Mouse (Mus musculus) cerebellum, adult 11-12 months (tissue): Measurements from ENCODE around the gene Wwp2.
A peak's percentile ranks its signal among the peaks of the same experiment; 100 is the strongest.

Source experiments
- DNase-seq: peaks from one replicate; pipeline ENCODE4 v3.0.0; 2022

Gene Wwp2

DNA sequence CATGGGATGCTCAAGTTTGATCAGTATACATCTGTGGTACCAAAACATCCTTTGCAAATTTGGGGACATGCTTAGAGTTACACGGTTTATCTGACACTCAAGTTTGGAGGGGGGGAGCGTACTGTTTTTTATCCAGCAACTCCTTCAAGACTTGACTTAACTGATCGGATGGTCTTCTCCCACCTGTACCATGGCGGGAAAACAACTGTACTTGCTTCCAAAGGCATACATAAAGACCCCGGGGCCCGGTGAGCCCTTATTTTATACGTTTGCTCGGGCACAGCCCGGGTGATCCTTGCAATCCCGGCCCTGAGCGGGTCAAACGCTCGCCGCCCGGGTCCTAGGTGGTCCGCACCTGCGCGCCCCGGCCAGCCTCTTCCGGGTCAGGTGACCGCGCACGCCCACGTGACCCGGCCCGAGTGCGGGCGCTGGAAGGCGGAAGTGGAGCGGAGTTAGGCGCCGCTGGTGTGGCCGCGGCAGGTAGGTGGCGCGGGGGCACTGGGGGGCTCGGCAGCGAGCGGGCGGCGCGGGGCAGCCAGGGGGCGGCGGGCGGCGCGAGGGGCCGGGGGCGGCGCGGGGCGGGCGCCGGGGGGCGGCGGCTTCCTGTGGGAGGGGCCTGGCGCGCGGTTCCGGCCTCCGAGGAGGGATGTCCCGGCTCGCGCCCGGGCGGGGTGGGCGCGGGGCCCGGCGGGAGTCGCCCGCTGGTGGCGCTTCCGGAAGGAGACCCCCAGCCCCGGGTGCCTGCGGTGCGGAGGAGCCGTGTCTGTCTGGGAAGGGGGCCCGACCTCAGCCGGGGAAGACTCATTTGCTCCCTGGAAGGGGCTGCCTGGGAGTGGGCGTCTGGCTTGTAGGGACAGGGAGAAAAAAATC, at the start of gene Wwp2:
Gene Wwp2, plus strand, starts transcription at position 404 of the 870 bp plus-strand sequence.
- peak; percentile 77 for DNase-seq

DNA sequence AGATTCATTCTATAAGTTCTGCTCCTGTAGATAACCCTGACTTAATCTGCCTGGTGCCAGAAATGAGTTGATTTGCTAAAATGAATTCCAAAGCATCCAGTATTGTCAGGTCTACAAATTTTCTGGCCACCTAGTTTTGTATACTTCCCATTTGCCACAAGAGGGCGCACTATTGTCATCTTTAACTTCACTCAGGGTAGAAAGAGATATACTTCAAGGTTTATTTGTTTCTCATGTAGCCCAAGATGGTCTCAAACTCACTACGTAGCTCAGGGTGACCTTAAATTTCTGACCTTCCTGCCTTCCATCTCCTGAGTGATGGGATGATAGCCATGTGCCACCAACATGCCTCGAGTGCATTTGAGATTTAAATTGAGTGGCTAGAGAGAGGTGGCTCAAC, 49.5 kb upstream of the Wwp2 start:
- no peak for DNase-seq

DNA sequence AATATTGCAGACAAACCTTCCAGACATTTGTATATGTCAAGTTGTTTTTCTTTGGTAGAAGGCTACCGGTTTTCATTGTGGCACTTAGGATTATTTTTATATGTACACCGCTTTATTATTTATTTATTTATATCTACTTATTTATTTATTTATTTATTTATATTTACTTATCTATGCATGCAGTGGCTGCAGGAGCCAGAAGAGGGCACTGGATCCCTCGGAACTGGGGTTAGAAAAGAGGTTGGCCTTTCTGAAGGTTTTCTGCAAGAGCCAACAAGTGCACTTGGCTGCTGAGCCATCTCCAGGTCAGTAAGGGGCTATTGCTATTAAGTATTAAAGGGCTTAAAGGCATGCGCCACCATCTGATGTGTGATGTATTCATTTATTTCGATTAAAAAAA, 48.3 kb upstream of the Wwp2 start:
- no peak for DNase-seq

DNA sequence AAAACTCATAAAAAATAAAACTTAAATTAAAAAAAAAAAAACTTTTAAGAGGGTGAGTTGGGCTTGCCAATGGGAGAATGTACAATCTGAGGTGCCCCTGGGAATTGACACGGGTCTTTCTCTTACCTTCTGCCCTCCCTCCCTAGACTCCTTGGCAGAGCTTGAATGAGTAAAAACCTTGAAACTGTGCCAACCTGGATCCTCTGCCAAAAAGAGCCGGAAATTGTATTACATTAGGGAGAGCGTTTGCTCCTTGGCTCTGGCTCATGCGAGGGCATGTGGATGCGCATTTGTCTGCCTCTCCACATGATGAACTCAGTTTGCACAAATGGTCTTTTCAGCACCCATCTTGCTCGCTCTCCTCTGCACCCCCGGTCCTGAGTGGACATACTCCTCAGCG, 46.6 kb upstream of the Wwp2 start:
- DNase-seq, result peak; percentile 50

DNA sequence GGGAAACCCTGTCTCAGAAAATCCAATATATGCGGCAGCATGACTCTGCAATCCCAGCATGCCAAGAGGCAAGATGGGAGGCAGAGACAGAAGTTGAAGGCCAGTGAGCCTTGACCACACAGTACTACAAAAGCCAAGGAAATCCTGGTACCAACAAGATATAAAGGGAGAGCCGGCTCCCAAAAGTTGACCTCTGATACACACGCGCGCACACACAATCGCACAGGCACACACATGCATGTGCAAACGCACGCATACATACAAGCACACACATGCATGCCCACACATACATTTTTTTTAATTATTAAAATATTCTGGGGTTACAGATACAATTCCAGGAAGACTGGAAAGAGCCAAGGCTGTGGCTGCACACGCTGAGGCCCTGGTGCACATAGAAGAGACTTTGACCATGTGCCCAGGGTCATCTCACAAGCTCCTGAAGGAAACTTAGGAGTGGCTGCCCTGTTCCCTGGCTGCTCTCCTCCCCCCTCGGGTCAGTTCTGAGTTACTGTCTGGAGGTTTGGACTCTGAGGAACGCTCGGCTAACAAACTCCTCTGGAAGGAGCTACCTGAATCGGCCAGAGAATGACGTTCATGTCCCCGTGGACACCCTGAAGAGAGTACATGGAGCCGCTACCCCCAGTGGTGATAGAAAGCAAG, 45.6 kb upstream of the Wwp2 start:
- DNase-seq, result no peak

DNA sequence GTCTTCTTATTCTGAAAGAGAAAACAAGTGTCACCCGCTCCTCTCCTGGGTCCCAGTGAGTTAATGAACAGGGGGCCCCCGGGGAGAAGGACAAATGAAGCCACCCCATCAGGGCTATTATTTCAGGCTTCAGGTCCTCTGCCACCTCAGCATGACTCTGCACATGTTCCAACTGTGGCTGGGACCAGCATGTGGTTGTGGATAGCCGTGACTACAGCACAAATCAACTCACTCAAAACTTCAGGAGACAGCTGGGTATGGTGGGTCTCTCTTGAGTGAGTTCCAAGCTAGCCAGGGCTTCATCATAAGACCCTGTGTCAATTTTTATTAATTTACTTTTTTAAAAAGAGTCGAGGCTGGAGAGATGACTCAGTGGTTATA, 45.0 kb upstream of the Wwp2 start:
- DNase-seq, result no peak

DNA sequence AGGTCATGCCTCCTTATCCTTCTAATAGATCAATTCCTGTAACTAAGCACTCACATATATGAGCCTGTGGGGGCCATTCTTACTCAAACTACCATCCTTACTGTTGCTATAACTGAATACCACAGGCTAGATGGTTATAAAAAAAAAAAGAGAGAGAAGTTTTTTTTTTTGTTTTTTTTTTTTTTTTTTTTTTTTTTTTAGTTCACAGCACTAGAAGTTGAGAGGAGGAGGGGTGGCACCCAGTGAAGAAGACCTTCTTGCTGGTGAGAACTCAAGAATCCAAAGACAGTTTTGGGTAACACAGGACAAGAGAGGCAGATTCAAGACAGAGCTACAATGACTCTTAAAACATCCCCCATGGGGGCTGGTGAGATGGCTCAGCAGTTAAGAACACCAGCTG, 40.8 kb upstream of the Wwp2 start:
- DNase-seq, result no peak

DNA sequence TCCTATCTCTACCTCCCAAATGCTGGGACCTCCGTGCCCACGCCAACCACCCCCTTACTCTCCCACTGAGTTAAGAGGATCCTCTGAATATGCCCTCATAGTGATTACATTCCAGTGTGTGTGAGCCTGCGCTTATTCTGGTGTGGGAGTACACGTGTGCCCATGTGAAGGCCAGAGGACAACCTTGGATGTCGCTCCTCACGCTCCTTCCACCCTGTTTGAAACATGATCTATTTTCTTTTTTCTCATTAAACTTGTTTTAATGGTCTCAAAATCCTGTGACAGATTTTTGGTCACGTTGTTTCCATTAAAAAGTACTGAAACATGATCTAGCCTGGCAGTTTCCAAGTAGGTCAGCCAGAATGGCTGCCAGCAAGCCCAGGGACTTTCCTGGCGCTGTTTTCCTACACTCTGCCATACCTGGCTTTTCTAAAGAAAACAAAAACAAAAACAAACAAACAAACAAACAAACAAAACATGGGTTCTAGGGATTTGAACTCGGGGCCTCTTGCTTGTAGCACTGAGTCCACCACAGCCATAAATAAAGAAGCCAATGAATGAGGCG, 40.0 kb upstream of the Wwp2 start:
- DNase-seq, result no peak

DNA sequence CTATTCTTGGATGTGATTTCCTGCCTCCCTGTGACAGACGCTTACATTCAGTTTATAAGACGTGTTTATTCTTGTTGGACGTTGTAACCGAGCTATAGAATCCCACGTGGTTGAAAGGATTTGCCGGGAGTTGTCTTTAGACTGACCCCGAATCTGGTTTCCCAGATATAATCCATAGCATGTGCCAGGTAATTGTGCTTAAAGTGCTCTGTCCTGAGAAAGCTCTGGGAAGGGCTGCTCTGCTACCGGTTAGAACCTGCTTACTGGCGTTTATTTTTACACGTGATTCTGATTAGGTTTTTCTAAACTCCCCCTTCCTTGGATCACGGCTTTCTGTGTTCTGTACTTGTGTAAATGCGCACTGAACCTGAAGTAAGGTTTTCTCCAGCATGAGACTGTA, 38.5 kb upstream of the Wwp2 start:
- no peak for DNase-seq

DNA sequence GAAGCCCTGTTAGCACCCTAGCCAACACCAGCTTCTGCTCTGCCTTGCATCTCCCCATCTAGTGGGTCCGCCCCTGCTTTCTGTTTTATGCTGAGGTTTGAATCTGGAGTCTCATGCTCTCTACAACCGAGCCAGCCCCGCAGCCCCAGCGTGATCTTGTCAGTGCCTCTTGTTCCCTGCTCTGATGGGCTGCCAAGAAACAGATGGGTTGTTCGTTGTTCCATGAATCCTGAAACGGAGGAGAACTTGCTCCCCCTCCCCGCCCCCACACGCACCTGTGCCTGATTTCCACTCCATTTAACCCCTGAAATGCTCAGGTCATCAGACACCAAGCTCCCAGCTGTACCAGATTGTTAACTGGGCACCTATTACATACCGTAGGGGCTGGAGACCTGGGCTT, 36.7 kb upstream of the Wwp2 start:
- DNase-seq, result peak; percentile 82

DNA sequence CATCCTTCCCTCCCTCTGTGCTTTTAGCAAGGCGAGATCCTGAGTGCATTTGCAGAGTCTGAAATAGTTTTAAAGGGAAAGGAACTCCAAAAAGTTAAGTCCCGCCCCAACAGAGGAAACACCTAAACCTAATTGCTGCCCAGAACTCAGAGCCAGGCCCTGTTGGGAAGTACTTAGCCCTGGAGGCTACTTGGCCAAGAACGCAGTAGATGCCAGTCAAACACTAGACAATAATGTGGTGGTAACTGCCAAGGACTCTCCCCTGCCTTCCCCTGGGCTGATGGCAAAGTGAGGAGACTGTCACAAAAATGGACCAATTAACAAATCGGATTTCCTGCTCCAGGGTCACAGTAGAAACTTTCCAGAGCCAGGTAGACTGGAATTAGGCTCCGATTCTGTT, 34.3 kb upstream of the Wwp2 start:
- DNase-seq, result no peak

DNA sequence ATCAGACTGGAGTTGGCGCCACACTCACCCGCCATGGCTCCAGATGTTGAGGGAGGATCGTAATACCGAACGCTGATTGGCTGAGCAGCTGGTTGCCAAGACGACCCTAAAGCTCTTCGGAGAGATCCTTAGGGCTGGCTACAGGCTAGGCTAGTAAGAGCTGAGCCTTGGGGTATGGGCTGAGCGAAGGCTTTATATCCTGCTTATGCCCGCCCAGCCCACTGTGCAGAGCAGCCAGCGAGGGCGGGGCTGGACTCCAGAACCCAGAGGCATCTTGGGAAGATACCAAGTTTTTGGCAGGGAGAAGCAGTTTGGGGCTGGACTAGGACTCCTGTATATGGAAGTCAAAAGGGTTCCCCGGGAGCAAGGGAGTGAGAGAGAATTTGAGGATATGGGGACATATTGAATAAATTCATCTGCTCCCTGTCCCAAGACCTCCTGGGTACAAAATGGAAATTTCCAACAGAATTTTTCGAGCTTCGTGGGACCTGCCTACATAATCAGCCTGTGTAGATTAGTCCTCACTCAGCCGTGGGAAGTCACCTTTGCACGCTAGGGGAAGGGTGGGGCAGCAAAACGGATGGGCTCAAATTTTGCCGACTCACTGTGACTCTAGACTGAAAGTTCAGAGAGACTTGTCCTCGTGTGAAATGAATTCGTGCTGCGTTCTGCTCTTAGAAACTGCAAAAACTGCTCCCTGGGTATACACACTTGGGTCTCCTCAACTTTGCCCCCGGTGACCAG, 33.0 kb upstream of the Wwp2 start, which contains the start of gene Nqo1:
Gene Nqo1, minus strand, starts transcription at position 169 of the 744 bp plus-strand sequence.
- DNase-seq, result peak; percentile 67

DNA sequence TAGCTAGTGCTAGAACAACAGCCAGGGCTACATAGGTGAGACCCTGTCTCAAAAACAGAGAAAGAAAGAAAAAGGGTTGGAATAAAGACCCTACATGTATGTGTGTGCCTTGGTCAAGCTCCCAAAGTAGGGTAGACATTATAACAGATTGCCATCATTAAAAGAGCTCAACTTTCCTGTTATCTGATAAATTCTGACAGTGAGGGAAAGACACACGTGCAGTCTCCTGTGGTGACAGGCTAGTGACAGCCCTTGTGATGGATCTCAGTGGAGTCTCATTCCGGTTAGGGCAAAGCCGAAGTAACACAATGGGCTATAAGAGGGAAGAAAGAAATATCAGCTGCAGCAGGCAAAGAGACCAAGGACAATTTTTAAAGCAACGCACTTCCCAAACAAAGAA, 32.1 kb upstream of the Wwp2 start:
- no peak for DNase-seq

DNA sequence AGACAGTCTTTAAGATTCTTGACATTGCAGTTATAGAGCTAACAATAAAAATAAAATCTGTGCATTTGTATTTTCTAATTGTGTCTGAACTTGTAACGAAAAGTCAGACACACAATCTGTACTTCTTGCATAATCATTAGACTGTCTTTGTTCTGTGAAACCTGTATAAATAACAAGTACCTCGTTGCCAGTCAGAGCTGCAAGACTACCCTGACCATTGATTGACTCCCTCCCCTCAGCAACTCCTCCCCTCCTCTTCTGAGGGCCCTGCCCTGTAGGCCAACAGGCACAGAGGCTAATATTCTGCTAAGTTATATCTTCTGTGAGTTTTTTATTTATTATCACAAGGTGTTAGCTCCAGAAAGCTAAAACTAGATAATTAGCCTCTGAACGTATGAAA, 30.2 kb upstream of the Wwp2 start:
- DNase-seq, result no peak

DNA sequence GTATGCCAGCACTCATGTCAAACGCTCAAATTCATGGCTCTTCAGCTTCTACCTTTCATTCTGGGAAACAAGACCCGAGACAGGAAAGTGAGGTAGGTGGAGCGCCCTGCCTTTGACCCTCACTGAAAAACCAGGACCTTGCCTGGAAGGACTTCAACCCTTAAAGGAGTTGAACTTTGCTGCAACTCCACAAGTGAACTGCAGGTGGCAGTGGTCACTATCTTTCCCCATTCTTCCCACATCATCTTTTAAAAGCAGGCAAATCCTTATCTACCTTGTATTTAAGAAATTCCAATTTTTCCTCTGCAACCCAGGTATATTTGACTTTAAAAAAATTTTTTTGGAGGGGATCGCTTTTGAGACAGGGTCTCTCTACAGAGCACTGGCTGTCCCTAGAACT, 24.8 kb upstream of the Wwp2 start:
- DNase-seq, result no peak

DNA sequence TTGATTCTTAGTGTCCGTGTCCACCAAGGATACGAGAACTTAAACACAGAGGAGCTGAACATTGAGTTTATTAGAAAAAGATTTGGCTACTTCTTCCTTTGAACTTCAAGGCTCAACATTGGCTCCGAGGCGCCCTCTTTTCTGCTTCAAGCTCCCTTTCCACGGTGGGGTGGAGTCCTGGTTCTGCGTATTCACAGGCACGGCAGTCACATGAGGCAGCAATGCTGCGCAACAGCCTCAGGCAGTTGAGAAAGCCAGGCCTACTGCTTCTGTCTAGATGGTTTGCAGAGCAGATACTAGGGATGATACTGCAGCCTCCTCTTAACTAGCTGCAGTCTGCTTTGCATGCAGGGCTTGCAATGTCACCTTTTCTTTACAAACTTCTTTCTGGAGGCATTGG, 23.6 kb upstream of the Wwp2 start:
- DNase-seq, result no peak

DNA sequence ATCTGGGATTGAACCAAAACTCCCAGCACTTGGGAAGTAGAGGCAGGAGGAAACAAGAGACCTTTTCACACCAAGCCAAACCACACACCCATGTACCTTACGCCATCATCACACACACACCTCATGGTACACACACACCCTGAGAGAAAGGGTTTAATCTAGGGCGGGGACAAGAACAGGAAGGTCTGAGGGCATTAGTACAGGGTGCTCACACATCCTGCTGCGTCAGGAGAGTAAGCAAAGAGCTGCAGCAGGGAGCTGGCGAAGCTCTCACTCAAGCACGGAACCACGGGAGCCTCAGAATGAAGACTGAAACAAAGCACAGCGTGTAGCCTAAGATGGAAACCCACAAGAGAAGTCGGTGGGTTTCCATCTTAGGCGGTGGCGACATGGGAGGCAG, 22.3 kb upstream of the Wwp2 start:
- DNase-seq, result no peak

DNA sequence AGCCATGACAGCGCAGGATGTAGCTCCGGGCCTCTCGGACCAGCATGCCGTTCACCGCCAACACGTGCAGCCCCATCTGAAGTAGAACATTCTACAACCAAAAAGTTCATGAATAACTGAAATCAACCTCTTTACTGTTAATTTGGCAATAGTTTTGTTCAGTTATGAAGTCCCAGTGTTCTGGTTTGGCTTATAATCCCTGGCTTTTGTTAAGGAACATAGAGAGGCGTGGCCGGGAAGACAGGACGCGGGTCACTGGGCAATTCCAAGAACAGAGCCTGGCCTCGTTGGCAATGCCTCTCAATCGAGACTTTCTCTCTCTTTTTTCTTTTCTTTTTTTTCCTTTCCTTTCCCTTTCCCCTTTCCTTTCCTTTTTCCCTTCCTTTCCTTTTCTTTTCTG, 19.2 kb upstream of the Wwp2 start:
- no peak for DNase-seq

DNA sequence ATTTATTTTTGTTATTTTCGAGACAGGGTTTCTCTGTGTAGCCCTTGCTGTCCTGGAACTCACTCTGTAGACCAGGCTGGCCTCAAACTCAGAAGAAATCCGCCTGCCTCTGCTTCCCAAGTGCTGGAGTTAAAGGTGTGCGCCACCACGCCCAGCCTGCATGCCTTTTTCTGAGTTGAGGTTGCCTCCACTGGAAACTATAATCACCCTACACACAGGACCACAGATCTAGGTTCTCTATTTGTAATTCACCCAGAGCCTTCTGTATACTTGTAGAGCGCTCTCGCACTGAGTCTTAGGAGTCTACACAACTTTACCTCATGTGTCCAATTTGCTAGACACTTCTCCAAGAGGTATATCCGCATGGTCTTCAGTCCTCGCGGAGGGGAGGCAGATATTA, 12.0 kb upstream of the Wwp2 start:
- no peak for DNase-seq

DNA sequence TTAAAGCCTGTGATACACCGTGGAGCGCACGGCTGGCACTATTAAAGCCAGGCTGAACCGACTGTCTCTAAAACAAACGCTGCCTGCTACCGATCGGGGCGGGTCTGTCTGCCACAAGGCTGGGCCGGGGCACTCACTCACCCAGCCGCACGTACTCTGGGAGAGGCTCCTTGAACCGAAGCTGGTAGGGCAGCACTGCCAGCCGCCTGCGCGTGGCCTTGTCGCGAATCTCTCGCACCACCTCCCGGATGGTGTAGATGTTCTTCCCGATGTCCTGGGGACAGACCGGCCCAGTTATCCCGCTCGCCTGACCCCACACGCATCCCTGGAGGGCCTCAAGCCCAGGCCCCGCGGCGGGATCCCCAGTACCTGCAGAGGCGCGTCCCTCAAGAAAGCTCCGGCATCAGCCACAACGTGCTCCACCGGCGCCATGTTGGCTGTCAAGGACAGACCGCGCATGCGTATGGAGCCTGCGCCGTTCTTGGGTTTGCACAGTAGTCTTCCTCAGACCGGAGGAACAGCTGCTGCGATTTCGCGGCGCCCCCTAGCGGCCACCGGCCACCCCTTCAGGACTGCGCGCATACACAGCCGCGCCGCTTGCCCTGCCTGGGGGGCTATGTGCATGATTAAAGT, 11.5 kb upstream of the Wwp2 start, which contains the start of gene Nob1:
Gene Nob1, minus strand, starts transcription at position 455 of the 633 bp plus-strand sequence.
- peak; percentile 96 for DNase-seq

DNA sequence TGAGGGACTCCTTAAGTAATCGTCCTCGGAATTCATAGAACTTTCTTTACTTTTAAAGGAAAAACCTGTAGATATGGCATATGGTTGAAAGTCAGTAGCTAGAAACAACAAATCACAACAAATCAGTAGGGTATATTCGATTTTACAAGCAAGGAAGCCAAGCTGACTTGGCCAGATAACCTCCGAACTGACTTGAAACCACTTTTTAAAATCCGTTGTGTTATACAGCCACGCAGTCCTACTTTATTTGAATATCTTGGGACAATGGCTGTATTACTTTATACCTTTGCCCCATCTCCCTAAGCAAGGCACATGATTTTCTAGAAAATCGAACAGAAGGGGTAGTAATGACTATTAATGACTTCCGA, 11.0 kb upstream of the Wwp2 start:
- DNase-seq, result no peak

DNA sequence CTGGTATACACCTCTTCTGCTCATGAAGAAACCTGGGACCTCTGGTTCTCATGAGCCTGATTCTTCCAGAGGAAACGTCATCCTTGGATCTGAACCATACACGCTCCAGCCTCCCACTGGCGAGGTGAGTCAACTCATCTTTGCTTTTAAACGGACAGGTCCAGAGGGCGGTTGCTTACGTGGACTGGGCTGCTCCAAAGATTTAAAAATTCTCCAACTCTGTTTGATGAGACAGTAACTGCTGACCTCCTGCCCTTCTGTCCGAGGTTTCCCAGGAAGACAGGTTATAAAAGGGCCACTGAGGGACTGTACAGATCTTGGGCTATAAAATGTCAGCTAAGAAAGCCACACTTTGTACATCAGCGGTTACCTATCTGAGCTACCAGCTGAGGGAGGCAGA, 5.3 kb upstream of the Wwp2 start:
- no peak for DNase-seq

DNA sequence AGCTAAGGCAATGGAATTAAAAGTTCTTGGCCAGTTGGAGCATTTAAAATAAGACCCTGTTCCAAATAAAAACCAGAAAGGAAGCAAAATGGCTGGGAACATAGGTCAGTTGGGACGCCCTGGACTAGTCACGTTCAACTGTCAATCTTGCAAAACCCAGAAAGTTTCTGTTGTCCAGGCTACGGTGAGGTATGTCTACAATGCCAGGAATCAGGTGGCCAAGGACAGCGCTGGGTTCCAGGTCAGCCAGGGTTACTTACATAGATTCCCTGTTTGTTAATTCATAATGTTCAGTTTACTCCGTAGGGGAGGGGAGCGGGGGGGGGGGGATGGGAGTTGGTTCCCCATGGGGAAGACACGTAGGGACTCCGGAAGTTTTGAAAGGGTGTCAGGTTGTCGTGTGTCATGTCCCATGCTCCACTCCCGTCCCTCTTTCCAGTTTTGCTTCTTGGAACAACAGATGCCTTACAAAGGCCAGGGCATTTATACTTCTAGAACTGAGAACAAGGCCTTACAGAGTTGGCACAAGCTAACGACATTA, 674 bp upstream of the Wwp2 start:
- DNase-seq, result no peak
